ENCODE assay signal across 12 mouse cellular contexts in genomic region chr11:51807108-51807879, GRCm38 (mm10). TPM values are rescaled to one million over a fixed set of nuclear protein-coding genes. Genes with fewer than 3 reads are reported as not detected.
DNase-seq lines count a peak whose midpoint lies in the region; TF ChIP-seq lines count a peak whose summit lies in the region.
"Had no signal": no experiment of that assay in that cellular context is flagged by ENCODE, and none has a peak within 500 bp of the region (broad histone marks: within the 10 kb centered on the region; RNA-seq: fewer than 3 reads in every experiment).

No protein-coding gene starts in this region.

- H3K36me3 ChIP-seq in myocyte (ENCODE audit: control insufficient read depth, insufficient read depth): no peaks in the 10 kb centered on the region
- H3K36me3 ChIP-seq: hindbrain, embryonic 12.5 days; midbrain, embryonic 12.5 days; neural tube, embryonic 12.5 days had no signal

- no peaks in the 10 kb centered on the region for H3K27me3 ChIP-seq in myocyte (ENCODE audit: control insufficient read depth, insufficient read depth, insufficient read length)
- H3K27me3 ChIP-seq: hindbrain, embryonic 12.5 days; neural tube, embryonic 12.5 days had no signal

- no peak overlapping the region for H3K4me3 ChIP-seq in myocyte
- H3K4me3 ChIP-seq: hindbrain, embryonic 12.5 days; left cerebral cortex, adult 2 months; midbrain, embryonic 12.5 days; neural tube, embryonic 12.5 days had no signal

- no peak overlapping the region for H3K4me2 ChIP-seq in myocyte (ENCODE audit: low read depth)
- H3K4me2 ChIP-seq: heart, embryonic 11.5 days; hindbrain, embryonic 12.5 days; midbrain, embryonic 12.5 days; neural tube, embryonic 12.5 days had no signal

- no peaks in the 10 kb centered on the region for H3K79me2 ChIP-seq in myocyte (ENCODE audit: control insufficient read depth, insufficient read depth)

- H3ac ChIP-seq in myocyte (ENCODE audit: control insufficient read depth, insufficient read length): no peak overlapping the region

- TF ChIP-seq POLR2A in myocyte (IDR thresholded peaks at IDR 0.05; ENCODE audit: insufficient read length, low read depth): no peak

- DNase-seq in lung, adult 18-20 months: peak; percentile 32 to 50
- DNase-seq in lung, postnatal 10 days: no peak
- peak; percentile 21 for DNase-seq in R1 (ENCODE audit: low read depth, low spot score)
- peak; percentile 47 for DNase-seq in kidney, adult 9 months
- DNase-seq in thymus, postnatal 10 days (ENCODE audit: low spot score in 2 of 2): no peak
- no peak for DNase-seq in heart, adult 11 months

TF ChIP-seq in myocyte, 11 proteins besides CTCF, POLR2A, EP300 and RAD21:
- TF ChIP-seq MYOG (IDR thresholded peaks at IDR 0.05; ENCODE audit: control insufficient read depth in 1 of 3, insufficient read depth in 1 of 3, insufficient read length in 2 of 3, low read depth in 2 of 3) (peak; percentile 22 to 85 (median 51)), TCF12 (IDR thresholded peaks at IDR 0.05; ENCODE audit: insufficient read depth, poor library complexity, severe bottlenecking) (peak; percentile 30), USF1 (IDR thresholded peaks at IDR 0.05; ENCODE audit: low read depth) (no peak), TCF3 (IDR thresholded peaks at IDR 0.05; ENCODE audit: insufficient read length, low read depth) (peak; percentile 24), MYOD1 (IDR thresholded peaks at IDR 0.05; ENCODE audit: control insufficient read depth in 1 of 3, insufficient read length in 2 of 3, low read depth in 2 of 3) (peak in 2 of 3 experiments; percentile 66 to 67)

RNA-seq across cellular contexts. Expression of gene Sar1b, which starts 43.8 kb away (rescaled TPM):
- 61.7 TPM for polyA plus RNA-seq in myocyte (2012; fragmentation: generic; extraction: Trizol)

RNA-seq across cellular contexts. Expression of gene Sec24a, which starts 43.9 kb away (rescaled TPM):
- polyA plus RNA-seq in myocyte (2012; fragmentation: generic; extraction: Trizol): 6.9 TPM

RNA-seq across cellular contexts. Expression of gene Jade2, which starts 50.2 kb away (rescaled TPM):
- 2.6 TPM for polyA plus RNA-seq in myocyte (2012; fragmentation: generic; extraction: Trizol)

Comparison
In these comparisons a context has a peak if more than half of its experiments do, and no peak if none do; other contexts are left out.
1. DNase-seq: peak in lung, adult 18-20 months (2 of 2), R1 (single experiment) and kidney, adult 9 months (single experiment); none in lung, postnatal 10 days (single experiment), thymus, postnatal 10 days (0 of 2) and heart, adult 11 months (single experiment).